Mouse (Mus musculus): ENCODE results near the gene Tcaf1. TPM values are rescaled to one million over a fixed set of nuclear protein-coding genes. Genes with fewer than 3 reads are reported as not detected.

Gene Tcaf1
- total RNA-seq (2022) = 100 to 1,000 TPM; 108 to 146 (median 117) TPM

DNA sequence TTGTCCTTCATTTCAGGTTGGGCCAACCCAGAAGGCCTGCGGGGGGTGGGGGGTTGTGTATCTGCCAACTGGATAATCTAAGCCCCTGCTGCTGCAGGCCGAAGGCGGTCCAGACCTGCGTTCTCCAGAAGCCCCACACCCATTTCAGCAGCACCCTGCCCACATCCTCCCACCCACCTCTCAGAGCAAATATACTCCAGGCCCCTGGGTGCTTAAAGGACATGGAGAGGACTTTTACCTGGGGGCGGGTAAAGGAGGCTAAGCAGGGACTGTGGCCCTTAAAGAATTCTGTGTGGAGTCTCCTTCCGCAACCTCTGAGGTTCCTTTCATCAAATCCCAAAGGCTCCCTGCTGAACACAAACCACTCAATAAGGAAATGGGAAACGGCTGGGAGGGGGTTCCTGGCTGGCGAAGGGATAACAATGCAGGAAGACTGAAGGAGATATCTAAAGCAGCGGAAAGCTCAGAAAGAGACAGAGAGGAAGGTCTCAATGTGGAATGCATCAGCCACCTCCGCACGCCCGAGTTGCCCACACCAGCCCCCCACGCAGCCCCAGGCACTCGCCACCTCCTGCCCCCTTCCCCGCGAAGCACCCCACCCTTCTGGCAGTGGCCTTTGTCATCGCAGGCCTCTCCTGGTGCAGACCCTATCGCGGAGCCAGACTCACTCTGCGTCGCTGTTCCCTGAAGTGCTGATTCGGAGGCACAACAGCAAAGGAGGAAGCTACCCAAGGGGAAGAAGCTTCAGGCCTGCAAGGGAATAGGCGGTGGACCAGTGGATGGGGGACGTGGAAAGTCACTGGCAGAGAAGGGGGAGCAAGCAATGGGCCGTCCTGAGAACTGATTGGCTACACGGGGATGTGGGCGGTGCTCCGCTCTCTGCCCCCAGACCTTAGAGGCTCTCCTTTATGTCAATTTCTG, at the start of gene Tcaf1:
TSS of gene Tcaf1 (minus strand) at position 798 of the 921 bp plus-strand sequence.
- peak; percentile 86 for DNase-seq

DNA sequence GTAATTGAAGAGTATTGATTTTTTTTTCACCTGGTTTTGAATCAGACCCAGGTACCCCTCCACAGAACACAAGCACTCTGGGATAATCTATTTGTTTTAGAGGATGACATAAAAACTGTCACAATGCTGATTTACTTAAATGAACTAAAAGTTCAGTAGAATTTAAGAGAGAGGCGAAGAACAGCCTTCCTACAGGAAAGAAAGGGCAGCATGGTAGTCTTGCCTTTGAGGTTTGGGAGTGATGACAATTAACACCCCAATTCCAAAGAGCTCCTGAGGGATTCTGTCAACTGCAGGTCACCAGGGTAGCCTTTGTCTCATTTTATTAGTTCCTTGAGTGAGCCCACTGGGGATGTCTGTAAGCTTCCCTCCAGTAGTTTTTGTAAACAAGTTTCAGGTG, 46.2 kb upstream of the Tcaf1 start, which contains the start of gene Olfr38:
TSS of gene Olfr38 (plus strand) at position 301 of the 400 bp plus-strand sequence.
- DNase-seq = no peak

DNA sequence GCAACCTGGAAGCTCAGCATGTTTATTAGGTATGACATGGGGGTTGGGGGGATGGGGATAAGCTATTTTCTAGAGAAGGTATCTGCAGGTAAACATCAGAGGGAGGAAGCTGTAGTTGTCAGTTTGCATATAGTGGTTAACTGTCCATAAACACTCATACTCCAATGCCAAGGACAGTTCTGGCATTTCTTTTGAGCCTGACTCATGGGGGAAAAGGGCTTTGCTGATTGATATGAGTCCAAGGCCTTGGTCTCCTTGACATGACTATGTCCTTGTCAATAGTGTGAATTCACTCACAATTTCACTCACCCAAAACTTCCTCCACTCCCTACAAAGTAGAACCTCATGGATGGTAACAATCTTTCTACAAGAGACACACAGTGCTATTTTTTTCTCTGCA, 38.0 kb upstream of the Tcaf1 start:
- DNase-seq = peak; percentile 18

DNA sequence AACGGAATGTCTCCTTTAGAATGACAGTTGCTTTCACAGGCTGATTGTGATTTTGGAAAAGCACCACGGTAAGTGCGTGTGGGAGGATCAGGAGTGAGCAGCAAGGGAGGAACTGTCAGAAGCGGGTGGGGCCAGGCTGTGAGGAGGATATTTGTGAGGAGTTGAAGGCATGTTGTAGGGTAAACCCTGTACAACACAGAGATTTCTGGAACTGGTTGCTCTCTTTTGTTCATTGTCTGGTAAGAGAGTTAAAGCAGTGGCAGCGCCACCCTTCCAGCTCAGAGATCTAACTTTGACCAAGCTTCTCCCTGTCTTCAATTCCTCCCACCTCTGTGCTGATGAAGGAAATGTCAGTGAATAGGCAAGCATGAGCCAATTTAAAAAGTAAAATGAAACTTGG, 32.4 kb upstream of the Tcaf1 start:
- DNase-seq = no peak

DNA sequence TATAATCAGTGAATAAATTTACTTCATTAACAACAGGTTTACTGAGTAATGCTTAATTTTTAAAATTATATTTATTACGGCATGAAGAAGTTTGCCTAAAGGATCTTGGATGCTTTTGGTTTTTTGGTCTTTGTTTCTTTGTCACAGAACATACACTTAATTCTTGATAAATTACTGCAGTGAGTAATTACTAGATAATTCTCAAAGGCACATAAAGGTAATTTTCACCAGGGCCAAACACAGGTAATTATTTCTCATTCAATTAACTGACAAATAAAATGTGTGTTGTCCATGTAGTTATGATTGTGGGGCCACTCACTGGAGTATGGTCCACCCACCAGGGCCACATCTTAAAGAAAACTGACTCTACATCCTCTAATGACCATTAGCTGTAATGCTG, 29.2 kb upstream of the Tcaf1 start, which contains the start of gene Olfr453:
TSS of gene Olfr453 (plus strand) at position 301 of the 400 bp plus-strand sequence.
- DNase-seq = no peak

DNA sequence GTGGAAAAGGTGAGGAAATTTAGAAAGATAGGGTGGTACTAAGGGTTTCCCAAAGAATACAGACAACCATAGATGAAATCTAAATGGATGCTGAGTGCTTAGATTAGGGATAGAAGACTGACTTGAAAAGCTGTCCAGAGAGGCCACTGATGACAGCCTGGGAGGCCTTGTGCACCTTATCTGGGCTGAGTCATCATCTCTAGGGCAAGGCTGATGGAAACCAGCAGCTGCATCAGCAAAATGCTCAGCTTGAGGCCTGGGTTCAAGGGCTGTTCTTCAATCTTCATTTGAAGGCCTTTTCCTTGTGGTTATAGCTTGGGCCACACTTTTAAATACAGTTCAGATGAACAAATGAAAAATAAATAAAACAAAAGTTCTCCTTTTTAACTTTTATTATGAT, 8.1 kb upstream of the Tcaf1 start:
- DNase-seq = peak; percentile 83

DNA sequence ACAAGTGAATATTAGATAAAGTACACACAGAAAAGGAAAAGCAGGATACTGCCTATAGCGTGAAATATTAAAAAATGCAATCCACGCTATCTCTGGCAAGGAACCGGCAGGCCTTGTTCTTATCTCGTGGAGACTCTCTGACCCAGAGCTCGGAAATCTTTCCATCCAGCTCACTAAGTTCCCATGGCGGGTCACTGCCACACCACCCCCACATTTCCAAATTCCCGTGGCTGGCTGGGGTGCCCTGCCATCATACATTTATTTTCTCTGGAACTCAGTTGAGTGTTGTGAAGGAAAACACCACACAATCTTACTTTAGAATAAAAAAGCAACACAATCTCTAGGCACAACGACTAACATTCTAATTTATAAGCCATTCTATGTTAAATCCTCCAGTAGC, 4.8 kb upstream of the Tcaf1 start:
- no peak for DNase-seq

DNA sequence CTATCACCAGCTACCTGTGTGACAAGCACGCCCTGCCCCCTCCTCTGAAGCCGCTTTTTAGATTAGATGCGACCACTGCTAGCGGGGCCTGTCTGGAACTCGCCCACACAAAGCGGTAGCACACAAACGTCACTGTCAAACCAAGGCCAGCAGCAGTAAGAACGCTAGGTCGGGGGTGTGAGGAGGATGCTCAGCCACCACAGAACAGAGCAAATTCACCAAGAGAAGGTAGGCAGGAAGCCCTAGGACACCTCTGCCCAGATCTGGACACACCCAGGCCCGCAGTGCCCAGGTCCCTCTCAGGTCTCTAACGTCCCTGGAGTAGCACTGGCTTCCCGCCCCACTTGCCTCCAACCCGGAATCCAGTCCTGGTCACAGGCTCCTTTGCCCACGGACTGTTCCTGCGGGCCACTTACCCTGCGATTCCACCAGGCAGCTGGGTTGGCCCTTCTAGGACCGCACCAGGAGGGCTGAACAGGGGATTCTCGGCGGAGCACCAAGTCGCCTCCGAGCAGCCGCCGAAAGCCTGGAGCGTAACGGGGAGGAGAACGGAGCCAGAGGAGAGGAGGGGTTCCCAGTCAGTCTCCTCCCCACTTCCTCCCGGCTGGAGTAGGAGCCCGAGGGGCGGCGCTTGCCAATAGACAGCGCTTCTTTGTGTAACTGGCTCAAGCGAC, 17.2 kb downstream of the Tcaf1 start:
- peak; percentile 86 for DNase-seq

DNA sequence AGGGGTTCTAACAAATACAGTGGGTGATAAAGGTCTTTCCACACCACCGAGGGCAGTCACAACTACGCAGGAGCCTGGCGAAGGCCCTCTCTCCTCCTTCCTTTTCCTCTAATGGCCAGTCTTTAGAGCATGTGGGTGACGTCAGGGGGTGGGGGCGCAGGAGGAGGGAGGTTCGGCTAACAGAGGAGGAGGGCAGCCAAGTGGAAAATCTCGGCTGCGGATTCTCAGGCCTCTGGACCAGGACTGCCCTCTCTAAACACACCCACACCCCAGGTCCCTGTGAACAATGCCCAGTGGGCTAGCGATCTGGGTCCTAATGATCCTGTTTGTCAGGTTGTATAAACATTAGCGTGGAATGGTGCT, 17.8 kb downstream of the Tcaf1 start:
- peak; percentile 85 for DNase-seq

DNA sequence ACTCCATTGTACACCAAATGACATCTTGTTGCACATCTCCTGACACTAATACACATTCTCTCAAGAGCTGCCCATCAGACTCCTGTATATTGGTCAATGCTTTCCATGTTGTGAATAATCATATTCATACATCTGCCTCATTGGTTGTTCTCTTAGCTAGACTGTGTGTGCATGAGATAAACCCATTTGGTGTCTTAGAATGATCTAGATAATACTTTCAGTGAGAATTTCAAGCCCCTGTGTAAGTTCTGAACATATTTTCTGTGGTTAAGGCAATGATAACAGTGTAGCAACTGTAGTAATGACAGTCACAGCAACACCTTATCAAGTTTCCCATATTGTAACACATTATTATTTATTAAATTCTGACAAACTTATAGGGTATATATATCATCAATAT, 20.1 kb downstream of the Tcaf1 start:
- DNase-seq = no peak

DNA sequence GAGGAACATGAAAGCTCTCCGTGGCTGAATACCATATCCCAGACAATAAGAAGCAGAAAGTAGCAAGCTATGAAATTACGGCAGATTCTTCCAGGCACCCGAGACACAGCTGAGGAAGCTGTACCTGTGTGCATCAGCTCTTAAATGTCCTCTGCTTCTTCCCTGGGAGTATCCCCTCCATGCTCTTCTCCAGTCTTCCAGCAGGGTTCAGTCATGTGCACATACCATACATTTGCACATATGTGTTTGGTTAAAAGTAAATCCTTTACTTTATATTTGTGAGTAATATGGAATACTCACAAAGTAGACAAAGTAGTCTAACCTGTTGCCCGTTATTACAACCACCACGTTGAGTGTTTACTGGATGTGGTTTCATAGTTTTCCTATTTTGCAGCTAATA, 22.0 kb downstream of the Tcaf1 start:
- no peak for DNase-seq

DNA sequence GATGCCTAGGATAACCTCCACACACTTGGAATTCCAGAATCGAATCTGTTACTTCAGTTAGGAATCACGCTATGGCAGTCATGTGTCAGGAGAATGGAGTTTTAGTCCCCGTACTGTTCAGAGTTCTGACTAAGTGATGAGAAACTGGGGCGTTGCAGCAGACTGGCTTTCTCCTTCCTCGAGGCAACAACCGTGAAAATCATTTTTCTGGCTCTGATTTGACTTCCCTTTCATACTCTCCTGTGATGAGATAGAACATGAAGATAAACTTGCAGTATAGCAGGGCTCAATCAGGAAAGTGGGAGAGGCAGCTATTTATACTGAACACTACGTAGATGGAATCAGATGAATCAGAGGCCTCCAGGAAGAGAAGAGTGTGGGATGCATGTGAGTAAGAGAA, 29.8 kb downstream of the Tcaf1 start:
- no peak for DNase-seq

DNA sequence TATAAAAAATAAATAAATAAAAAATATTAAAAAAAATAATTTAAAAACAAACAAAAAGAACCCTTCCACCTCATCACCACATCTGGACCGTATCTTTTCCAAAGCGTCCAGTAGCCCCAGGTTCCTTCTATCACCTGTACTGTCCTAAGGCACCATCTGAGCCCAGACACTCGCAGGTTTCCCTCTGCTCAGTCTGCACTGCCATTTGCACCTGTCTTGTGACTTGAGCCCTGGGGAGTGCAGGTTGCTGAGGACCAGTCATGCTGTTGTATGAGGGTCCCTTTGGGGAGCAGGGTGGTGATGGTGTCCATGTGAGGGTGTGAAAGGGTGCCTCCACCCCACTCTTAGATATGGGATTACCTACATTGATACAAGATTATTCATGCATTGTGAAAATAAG, 33.9 kb downstream of the Tcaf1 start:
- DNase-seq = no peak

DNA sequence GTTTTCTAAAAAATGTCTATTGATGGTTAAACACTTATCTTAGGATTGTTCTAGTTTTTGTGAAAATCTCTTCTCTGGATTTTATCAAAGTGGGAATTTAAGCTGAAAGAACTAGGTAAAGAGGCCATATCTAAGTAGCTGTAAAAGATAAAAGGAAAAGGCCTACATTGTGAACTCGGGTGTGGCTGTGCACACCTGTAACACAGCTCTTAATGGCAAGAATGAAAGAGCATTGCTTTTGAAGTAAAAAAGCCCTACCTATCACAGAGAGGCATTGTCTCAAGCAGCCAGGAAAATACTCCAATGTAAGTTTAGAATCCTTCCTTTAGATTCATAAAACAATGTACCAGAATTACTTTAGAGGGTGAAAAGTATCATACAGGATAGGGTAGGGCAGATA, 38.1 kb downstream of the Tcaf1 start:
- DNase-seq = no peak

DNA sequence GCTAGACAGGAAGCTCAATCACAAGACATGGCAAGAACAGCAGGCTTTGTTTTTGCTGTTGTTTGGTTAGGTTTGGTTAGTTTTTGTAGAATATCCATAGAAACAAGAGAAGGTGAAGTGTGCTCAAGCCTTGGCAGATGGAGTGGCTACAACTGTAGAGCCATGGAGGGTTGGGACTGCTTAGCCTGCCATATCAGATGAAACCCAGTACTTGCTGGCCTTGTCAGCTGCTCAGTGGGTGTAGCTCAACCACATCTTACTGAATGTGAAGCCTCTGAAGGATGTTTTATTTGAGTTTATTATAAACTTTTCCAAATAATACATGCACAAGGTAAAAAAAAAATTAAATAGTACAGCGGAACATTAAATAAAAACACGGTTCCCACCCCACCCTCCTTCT, 42.2 kb downstream of the Tcaf1 start:
- no peak for DNase-seq

DNA sequence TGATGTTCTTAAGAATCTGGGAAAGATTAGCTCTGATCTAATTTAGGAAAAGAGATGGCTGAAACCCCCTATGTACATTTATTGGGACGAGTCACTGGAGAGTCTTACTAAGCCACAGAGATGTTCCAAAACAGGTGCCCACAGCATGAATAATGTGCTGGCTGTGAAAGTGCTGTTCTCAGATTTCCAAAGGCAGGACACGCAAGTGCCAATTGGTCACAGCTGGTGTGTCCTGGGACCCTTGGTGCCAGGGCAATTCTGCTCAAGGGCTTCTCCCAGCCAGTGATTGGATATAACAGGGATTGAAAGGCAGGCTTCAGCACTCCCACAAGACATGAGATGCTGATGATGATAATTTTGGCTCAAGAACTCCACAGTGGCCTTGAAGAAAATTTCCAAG, 48.1 kb downstream of the Tcaf1 start:
- no peak for DNase-seq

DNA sequence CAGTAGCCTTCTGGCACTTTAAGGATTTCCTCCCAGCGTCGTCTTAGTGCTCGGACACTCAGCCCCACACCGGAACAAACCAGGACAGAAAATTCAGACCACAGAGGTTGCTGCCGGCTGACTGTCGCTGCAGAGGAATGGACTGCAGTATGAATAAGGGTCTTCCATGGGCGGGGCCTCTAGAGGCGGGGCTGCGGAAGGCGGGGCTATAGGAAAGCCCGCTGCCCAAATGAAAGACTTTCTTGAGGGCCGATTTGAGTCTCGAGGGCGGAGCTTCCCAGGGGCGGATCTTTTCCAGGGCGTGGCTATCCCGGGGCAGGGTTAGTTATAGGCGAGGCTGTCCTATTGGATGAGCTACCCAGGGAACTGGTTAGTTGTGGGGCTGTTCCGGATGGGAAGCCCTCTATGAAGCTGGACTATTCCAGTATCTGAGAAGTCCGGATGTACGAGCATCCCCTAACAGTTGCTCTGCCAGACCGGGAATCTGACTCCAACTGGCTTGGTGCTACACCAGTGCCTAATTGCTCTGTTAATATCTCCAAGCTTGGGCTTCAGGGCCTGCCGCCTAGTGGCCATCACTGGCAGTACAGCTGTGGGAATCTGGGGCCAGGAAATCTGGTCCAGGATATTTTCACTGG, 64.9 kb downstream of the Tcaf1 start, which contains the start of gene Tcaf2:
TSS of gene Tcaf2 (minus strand) at position 343 of the 638 bp plus-strand sequence.
- DNase-seq = peak; percentile 93

DNA sequence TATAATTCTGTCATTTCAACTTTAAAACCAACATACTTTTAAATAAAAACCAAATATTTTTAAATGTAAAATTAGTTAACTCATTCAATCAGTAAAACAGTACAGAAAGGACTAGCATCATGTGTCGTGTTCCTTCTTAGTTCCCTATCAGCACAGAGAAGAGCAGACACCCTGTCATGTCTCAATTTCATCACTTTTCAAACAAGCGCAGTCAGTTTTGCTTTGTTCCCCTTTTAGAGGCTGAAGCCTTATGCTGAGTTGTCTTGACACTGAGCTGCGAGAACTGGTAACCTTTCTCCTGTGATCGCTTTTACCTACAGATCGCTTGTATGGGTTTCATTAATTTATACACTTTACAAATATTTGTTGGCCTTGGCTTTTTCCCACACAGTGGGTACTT, 75.5 kb downstream of the Tcaf1 start:
- DNase-seq = no peak

DNA sequence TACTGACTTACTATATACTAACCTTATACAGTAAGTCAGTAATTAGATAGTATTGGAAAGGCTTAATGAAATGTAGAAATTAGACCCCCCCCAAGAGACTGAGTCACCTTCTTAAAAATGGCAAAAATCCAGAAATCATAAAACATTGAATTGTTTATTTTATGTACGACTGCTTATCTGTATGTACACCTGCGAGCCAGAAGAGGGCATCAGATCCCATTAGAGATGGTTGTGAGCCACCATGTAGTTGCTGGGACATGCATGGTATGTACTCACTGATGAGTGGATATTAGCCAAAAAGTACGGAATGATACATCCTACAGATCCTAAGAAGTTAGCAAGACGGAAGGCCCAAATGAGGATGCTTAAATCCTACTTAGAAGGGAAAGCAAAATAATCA, 78.5 kb downstream of the Tcaf1 start:
- no peak for DNase-seq

Measured in adrenal gland, adult 8-10 months (tissue).